Mouse (Mus musculus): Measurements from ENCODE around the gene Fam122c. TPM values are rescaled to one million over a fixed set of nuclear protein-coding genes. Genes with fewer than 3 reads are reported as not detected.
A peak's percentile ranks its signal among the peaks of the same experiment; 100 is the strongest.
"Not testable (repeated sequence)": the region's sequence is repeated elsewhere in the genome, so short reads cannot be mapped to it uniquely, and the experiment has no call there.

Gene Fam122c
- not detected for total RNA-seq (2021)
- long read RNA-seq, experiment 1: 0 reads
- long read RNA-seq, experiment 2: 0 reads

GRCm38 (mm10) chrX:53273124-53273523 lies at the start of gene Fam122c:
Gene Fam122c (plus strand): TSS chrX:53273424.
- no peak for DNase-seq (ENCODE audit: low spot score)

- DNase-seq (ENCODE audit: low spot score): no peak
These were observed 48.8 kb upstream of the Fam122c start for GRCm38 (mm10) chrX:53224353-53224944.

GRCm38 (mm10) chrX:53231965-53232364 lies 41.3 kb upstream of the Fam122c start:
- no peak for DNase-seq (ENCODE audit: low spot score)

- DNase-seq (ENCODE audit: low spot score): no peak
These were observed 39.5 kb upstream of the Fam122c start for GRCm38 (mm10) chrX:53233689-53234088.

- DNase-seq (ENCODE audit: low spot score): no peak
These were observed 36.8 kb upstream of the Fam122c start for GRCm38 (mm10) chrX:53236404-53236803.

- DNase-seq (ENCODE audit: low spot score): no peak
These were observed 35.3 kb upstream of the Fam122c start for GRCm38 (mm10) chrX:53237971-53238370.

- DNase-seq (ENCODE audit: low spot score): no peak
These were observed 33.2 kb upstream of the Fam122c start, which contains the start of gene Plac1 for GRCm38 (mm10) chrX:53240011-53240410. Gene Plac1 (minus strand): TSS chrX:53240111.

GRCm38 (mm10) chrX:53255195-53255594 lies 18.0 kb upstream of the Fam122c start:
- DNase-seq (ENCODE audit: low spot score): no peak

GRCm38 (mm10) chrX:53266186-53266585 lies 7.0 kb upstream of the Fam122c start:
- DNase-seq (ENCODE audit: low spot score): no peak

- peak; percentile 38 for DNase-seq (ENCODE audit: low spot score)
These were observed 4.4 kb upstream of the Fam122c start for GRCm38 (mm10) chrX:53268856-53269255.

GRCm38 (mm10) chrX:53269289-53270062 lies 3.7 kb upstream of the Fam122c start, which contains the start of gene Fam122b:
Gene Fam122b (minus strand): TSS chrX:53269805.
- peak; percentile 91 for DNase-seq (ENCODE audit: low spot score)

GRCm38 (mm10) chrX:53270063-53270432 lies 3.2 kb upstream of the Fam122c start:
- DNase-seq (ENCODE audit: low spot score): no peak

GRCm38 (mm10) chrX:53271628-53272027 lies 1.6 kb upstream of the Fam122c start:
- not testable (repeated sequence) for DNase-seq (ENCODE audit: low spot score)

- DNase-seq (ENCODE audit: low spot score): no peak
These were observed 14.7 kb downstream of the Fam122c start for GRCm38 (mm10) chrX:53287924-53288323.

GRCm38 (mm10) chrX:53320564-53320963 lies 47.3 kb downstream of the Fam122c start:
- DNase-seq (ENCODE audit: low spot score): no peak

- DNase-seq (ENCODE audit: low spot score): no peak
These were observed 47.9 kb downstream of the Fam122c start for GRCm38 (mm10) chrX:53321111-53321510.

- no peak for DNase-seq (ENCODE audit: low spot score)
These were observed 57.2 kb downstream of the Fam122c start for GRCm38 (mm10) chrX:53330396-53330795.

GRCm38 (mm10) chrX:53337355-53337754 lies 64.1 kb downstream of the Fam122c start:
- DNase-seq (ENCODE audit: low spot score): no peak

GRCm38 (mm10) chrX:53341531-53341930 lies 68.3 kb downstream of the Fam122c start:
- peak; percentile 50 for DNase-seq (ENCODE audit: low spot score)

GRCm38 (mm10) chrX:53348374-53348773 lies 75.2 kb downstream of the Fam122c start:
- no peak for DNase-seq (ENCODE audit: low spot score)

GRCm38 (mm10) chrX:53364668-53365383 lies 91.6 kb downstream of the Fam122c start:
- DNase-seq (ENCODE audit: low spot score): no peak

Data from gastrocnemius, adult 18-20 months (tissue).